Mouse (Mus musculus) neural tube, embryonic 15.5 days (tissue): Measurements from ENCODE around the gene Klhl25. TPM values are rescaled to one million over a fixed set of nuclear protein-coding genes. Genes with fewer than 3 reads are reported as not detected.

ENCODE experiments used
- ATAC-seq: fragments of 200-750 bp; cut with Nextera tagmentation; 2 replicates; pipeline ENCODE4 v1.8.0; 2017; ENCODE audit warnings: mild to moderate bottlenecking, moderate TSS enrichment, moderate library complexity; ENCODE audit not compliant: low FRiP score
- H3K27ac ChIP-seq: fragments of 300-500 bp; sonication (generic); replicated peaks from 2 replicates; pipeline ENCODE4 v1.5.1; 2015; ENCODE audit warnings: mild to moderate bottlenecking, inconsistent platforms
- H3K27me3 ChIP-seq: fragments of 300-500 bp; sonication (generic); replicated peaks from 2 replicates; pipeline ENCODE4 v1.6.1; 2015; ENCODE audit warnings: inconsistent platforms
- H3K36me3 ChIP-seq: fragments of 300-500 bp; sonication (generic); 2 replicates; pipeline ENCODE4 v1.6.1; 2015; ENCODE audit warnings: inconsistent platforms
- H3K4me1 ChIP-seq: fragments of 300-500 bp; sonication (generic); 2 replicates; pipeline ENCODE4 v1.6.1; 2015; ENCODE audit warnings: inconsistent platforms
- H3K4me2 ChIP-seq: fragments of 300-500 bp; sonication (generic); 2 replicates; pipeline ENCODE4 v1.6.1; 2015; ENCODE audit warnings: inconsistent platforms, mild to moderate bottlenecking, moderate library complexity
- H3K4me3 ChIP-seq: fragments of 300-500 bp; sonication (generic); replicated peaks from 2 replicates; pipeline ENCODE4 v1.5.1; 2015; ENCODE audit warnings: mild to moderate bottlenecking, inconsistent platforms
- H3K9ac ChIP-seq: fragments of 300-500 bp; sonication (generic); replicated peaks from 2 replicates; pipeline ENCODE4 v1.6.1; 2015; ENCODE audit warnings: mild to moderate bottlenecking, inconsistent platforms
- H3K9me3 ChIP-seq: fragments of 300-500 bp; sonication (generic); replicated peaks from 2 replicates; pipeline ENCODE4 v1.6.1; 2016; ENCODE audit warnings: inconsistent platforms
- WGBS: fragments of 180-500 bp; shearing (Covaris S2); methylation state at CpG from one replicate; pipeline ENCODE4 v1.1.7; 2015; ENCODE audit warnings: mixed read lengths; 5-methylcytosine and 5-hydroxymethylcytosine counted together
- polyA plus RNA-seq: library from polyadenylated mRNA; unstranded; fragments of >200 nt; fragmentation: Nextera tagmentation; extraction: Ambion mirVana; gene quantifications from 2 replicates; pipeline ENCODE4 v1.2.1, GENCODE M21; 2015

The Klhl25 gene
- polyA plus RNA-seq, 1 experiment from 2014 or later: 22.0 TPM

DNA sequence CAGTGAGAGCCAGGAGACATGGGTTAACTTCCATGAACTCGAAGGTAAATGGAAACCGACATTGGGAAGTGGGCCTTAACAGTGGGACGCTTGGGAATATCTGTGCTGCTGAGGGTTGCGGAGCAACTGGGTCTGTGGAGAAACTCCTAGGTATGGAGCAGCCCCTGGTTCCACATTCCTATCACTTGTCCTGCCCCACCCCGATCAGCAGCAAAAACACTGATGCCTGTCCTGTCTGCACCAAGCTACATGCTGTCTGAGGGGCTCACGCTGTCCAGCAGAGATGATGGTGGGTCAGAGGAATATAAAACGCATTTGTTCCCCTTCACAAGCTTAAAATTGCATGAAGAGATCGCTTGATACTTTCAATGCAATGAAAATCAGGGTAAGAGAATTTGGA, 32.1 kb downstream of the Klhl25 start:
- Histone ChIP-seq H3K4me1 (peaks cover 4% of the 10 kb centered on the region; the same call in 1 of the 2 replicates), H3K4me2 (peak overlapping the region; percentile 36), H3K9me3 (no peaks in the 10 kb centered on the region), H3K36me3 (no peaks in the 10 kb centered on the region), H3K9ac (no peak overlapping the region), H3K4me3 (no peak overlapping the region), H3K27me3 (no peaks in the 10 kb centered on the region), H3K27ac (no peak overlapping the region; the same call in 1 of the 2 replicates)
- ATAC-seq: peak; percentile 60; the same call in 1 of the 2 replicates
- 67% methylated on average over 8 of the region's 8 CpGs for WGBS

DNA sequence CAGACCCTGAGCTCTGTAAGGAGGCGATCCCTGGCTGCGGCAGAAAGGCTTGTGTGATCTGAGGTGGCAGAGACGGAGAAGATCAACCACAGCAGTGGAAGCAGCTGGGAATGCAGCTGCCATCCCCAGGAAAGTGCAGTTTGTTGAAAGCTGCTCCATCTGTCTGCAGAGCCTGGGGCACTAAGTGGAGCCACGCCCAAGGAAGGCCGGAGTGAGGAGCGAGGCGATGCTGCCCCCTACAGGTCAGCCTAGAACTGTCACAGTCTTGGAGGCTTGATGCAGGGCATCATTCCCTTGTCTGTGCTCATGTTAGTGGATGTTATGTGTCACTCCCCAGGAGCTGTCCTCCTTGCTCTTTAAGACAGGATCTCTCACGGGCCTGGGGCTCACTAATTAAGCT, 32.5 kb downstream of the Klhl25 start:
- no peak overlapping the region; the same call in 1 of the 2 replicates for H3K27ac ChIP-seq
- H3K4me2 ChIP-seq: peak overlapping the region; percentile 36
- 7% methylated on average over 8 of the region's 8 CpGs for WGBS
- no peaks in the 10 kb centered on the region for H3K27me3 ChIP-seq
- no peaks in the 10 kb centered on the region for H3K36me3 ChIP-seq
- H3K9ac ChIP-seq: no peak overlapping the region
- H3K4me1 ChIP-seq: peaks cover 4% of the 10 kb centered on the region; the same call in 1 of the 2 replicates
- peak; percentile 86 for ATAC-seq
- no peaks in the 10 kb centered on the region for H3K9me3 ChIP-seq
- no peak overlapping the region for H3K4me3 ChIP-seq

DNA sequence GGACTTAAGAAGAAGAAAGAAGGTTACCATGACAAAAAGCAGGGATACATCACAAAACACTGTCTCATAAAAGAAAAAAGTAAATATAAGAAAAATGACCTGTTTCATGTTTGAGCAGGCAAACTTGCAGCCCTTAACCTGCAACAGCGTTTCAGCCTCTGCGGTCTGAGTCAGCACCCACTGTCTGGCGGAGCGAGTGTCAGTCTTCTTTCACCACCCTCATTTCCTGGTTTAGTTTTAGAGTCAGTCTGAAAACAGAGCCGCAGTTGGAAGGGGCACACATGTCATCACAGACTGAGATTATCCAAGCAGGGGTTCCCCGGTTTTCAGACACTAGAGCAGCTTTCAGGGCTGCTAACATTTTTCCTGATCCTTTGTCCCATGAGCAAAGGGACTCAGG, 33.3 kb downstream of the Klhl25 start:
- 71% methylated on average over 6 of the region's 6 CpGs for WGBS
- ATAC-seq: no peak
- no peaks in the 10 kb centered on the region for H3K27me3 ChIP-seq

DNA sequence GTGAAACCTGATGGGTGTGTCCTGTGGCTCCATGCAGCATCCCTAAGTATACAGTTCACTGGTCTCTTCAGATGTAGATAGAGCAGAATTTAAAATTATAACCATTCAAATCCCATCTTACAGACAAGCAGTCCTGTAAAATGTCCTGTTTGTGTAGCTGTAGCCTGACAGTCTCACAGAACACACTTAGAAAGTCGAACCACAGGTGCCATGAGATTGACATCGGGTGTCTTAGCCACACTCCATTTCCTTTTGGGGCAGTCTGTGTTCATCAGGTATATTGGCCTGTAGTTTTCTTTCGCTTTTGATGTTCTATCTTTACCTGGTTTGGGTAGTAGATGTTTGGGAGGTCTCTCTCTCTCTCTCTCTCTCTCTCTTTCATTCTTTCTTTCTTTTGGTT, 33.7 kb downstream of the Klhl25 start:
- WGBS: 78% methylated on average over 3 of the region's 3 CpGs
- no peak for ATAC-seq
- H3K4me1 ChIP-seq: peaks cover 4% of the 10 kb centered on the region; the same call in 1 of the 2 replicates
- no peak overlapping the region for H3K4me3 ChIP-seq
- no peaks in the 10 kb centered on the region for H3K9me3 ChIP-seq
- H3K27ac ChIP-seq: no peak overlapping the region
- no peaks in the 10 kb centered on the region for H3K27me3 ChIP-seq
- H3K36me3 ChIP-seq: no peaks in the 10 kb centered on the region
- H3K9ac ChIP-seq: no peak overlapping the region
- H3K4me2 ChIP-seq: no peak overlapping the region

More for the DNA sequence above, 33.3 kb downstream of the Klhl25 start:
- H3K4me2 ChIP-seq: no peak overlapping the region
- H3K4me1 ChIP-seq: peaks cover 4% of the 10 kb centered on the region; the same call in 1 of the 2 replicates
- H3K4me3 ChIP-seq: no peak overlapping the region
- no peaks in the 10 kb centered on the region for H3K36me3 ChIP-seq
- H3K27ac ChIP-seq: no peak overlapping the region
- H3K9me3 ChIP-seq: no peaks in the 10 kb centered on the region
- no peak overlapping the region for H3K9ac ChIP-seq

DNA sequence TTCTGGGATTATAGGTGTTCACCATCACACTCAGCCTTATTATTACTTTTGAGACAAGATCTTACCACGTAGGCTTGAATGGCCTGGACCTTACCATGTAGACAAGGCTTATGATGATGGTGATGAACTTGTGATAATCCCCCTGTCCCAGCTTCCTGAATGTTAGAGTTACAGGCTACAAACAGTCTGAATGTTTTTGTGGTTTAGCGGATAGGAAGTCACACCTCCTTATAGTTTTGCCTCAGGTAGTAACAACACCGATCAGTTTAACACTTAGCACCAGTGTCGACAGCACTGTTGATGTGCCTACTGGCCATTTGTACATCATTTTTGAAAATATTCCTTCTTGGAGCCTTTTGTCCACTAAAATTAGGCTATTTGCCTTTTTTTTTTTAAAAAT, 43.4 kb downstream of the Klhl25 start:
- Histone ChIP-seq H3K9me3 (no peaks in the 10 kb centered on the region), H3K4me2 (no peak overlapping the region), H3K27me3 (no peaks in the 10 kb centered on the region), H3K36me3 (no peaks in the 10 kb centered on the region), H3K27ac (no peak overlapping the region), H3K4me1 (no peaks in the 10 kb centered on the region), H3K4me3 (no peak overlapping the region), H3K9ac (no peak overlapping the region)
- WGBS: 89% methylated on average over 4 of the region's 4 CpGs
- no peak for ATAC-seq

DNA sequence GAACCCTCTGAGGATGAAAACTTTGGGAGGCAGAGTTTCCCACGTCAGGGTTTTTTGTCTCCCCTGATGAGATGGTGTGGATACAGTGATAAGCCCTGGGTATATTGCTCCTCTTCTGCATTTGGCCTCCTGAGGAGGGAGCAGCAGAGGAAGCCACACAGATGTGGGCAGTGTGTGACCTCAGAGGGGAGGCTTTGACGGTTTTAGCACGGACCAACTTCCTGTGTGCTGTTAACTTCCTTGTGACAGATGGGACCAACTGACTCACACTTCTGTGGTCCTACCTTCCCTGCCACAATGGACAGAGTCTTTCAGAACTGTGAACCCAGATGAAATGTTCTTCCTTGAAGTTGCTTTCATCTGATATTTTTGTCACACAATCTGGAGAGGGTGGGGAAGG, 44.6 kb downstream of the Klhl25 start:
- Histone ChIP-seq H3K4me2 (no peak overlapping the region), H3K4me1 (no peaks in the 10 kb centered on the region), H3K4me3 (no peak overlapping the region), H3K9me3 (no peaks in the 10 kb centered on the region), H3K9ac (no peak overlapping the region), H3K27ac (no peak overlapping the region), H3K36me3 (no peaks in the 10 kb centered on the region), H3K27me3 (no peaks in the 10 kb centered on the region)
- WGBS: 89% methylated on average over 3 of the region's 3 CpGs
- no peak for ATAC-seq

DNA sequence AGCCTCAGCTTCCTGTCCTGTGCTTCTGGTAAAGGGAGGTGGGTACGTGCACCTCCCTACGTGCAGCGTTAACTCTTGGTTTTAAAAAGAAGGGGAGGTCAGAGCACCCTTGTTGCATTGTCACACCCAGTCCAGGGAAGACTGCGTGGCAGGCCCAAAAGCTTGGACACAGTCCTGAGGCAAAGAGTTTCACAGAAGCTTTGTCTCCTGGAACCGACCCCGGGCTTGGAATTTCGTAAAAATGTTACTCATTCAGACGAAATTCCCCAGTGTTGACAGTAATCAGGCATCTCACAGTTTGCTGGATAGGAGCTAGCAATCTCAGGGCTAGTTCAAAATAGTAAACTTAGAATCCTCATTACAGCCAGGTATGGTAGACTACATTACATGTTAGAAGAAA, 45.6 kb downstream of the Klhl25 start:
- Histone ChIP-seq H3K27me3 (no peaks in the 10 kb centered on the region), H3K36me3 (no peaks in the 10 kb centered on the region), H3K9ac (no peak overlapping the region), H3K4me3 (no peak overlapping the region), H3K27ac (no peak overlapping the region), H3K4me2 (no peak overlapping the region), H3K9me3 (no peaks in the 10 kb centered on the region), H3K4me1 (no peaks in the 10 kb centered on the region)
- WGBS: 91% methylated on average over 8 of the region's 8 CpGs
- ATAC-seq: no peak

DNA sequence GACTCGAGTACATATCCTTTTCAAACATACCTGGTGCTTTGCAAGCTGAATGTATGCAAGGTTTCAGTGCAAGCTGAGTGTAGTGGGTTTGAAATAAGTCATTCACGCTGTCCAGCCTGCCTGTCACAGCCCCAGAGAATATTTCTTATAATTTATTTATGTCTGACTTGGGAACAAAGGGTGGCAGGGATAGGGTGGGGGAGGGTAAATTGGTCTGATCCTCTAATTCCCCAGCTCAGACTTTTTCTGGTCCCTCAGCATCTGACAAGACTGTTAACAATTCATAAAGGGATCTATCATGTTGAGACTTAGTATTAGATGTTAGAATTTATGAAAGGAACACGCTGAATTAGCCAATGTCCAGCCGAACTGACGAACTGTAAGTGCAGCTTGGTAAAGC, 48.9 kb downstream of the Klhl25 start:
- no peaks in the 10 kb centered on the region for H3K9me3 ChIP-seq
- no peaks in the 10 kb centered on the region for H3K36me3 ChIP-seq
- no peaks in the 10 kb centered on the region for H3K27me3 ChIP-seq
- no peaks in the 10 kb centered on the region for H3K4me1 ChIP-seq
- ATAC-seq: no peak
- no peak overlapping the region for H3K4me2 ChIP-seq
- no peak overlapping the region for H3K4me3 ChIP-seq
- no peak overlapping the region for H3K27ac ChIP-seq
- H3K9ac ChIP-seq: no peak overlapping the region
- 81% methylated on average over 5 of the region's 5 CpGs for WGBS

DNA sequence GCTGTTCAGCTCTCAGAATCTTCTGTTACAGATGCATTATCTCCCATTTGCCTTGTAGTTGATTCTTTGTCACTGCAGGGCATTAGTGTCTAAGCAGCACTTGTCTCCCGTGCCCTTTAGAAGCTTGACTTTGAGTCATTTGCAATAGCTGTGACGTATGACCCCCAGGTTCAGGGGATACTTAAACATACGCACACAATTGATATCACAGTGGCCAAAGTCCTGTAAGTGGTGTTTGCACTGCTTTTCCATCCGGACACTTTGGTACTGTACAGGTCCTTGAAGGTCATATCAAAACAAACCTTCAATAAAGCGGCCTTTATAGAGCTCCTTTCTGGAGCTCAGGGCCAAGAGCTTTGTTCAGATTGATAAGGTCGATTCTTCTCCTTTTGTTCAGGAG, 51.0 kb downstream of the Klhl25 start:
- H3K4me1 ChIP-seq: no peaks in the 10 kb centered on the region
- WGBS: 49% methylated on average over 6 of the region's 6 CpGs

DNA sequence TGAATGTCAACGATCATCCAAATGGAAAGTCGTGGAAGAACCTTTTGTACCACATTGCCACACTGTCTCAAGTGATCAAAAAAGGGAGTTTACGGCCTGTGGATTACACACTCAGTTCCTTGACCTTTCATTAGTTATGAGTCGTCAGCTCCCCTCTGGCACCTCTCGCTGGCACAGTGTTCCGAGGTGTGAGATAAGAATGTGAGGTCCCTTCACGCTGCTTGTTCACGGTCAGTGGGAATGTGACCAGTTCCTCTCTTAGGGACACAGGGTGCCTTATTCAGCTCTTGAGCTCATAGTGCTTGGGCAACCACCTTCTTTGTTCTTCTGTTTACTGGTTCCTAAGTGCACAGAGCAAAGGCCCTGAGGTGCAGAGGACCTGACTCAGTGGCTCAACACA, 51.4 kb downstream of the Klhl25 start:
- no peaks in the 10 kb centered on the region for H3K4me1 ChIP-seq
- H3K9ac ChIP-seq: no peak overlapping the region
- H3K27ac ChIP-seq: no peak overlapping the region
- no peak overlapping the region for H3K4me3 ChIP-seq
- ATAC-seq: no peak
- H3K27me3 ChIP-seq: no peaks in the 10 kb centered on the region
- no peaks in the 10 kb centered on the region for H3K9me3 ChIP-seq
- H3K36me3 ChIP-seq: no peaks in the 10 kb centered on the region
- WGBS: 28% methylated on average over 8 of the region's 8 CpGs
- no peak overlapping the region for H3K4me2 ChIP-seq

More for the DNA sequence above, 51.0 kb downstream of the Klhl25 start:
- ATAC-seq: no peak
- Histone ChIP-seq H3K27ac (no peak overlapping the region), H3K4me3 (no peak overlapping the region), H3K4me2 (no peak overlapping the region), H3K27me3 (no peaks in the 10 kb centered on the region), H3K36me3 (no peaks in the 10 kb centered on the region), H3K9me3 (no peaks in the 10 kb centered on the region), H3K9ac (no peak overlapping the region)

DNA sequence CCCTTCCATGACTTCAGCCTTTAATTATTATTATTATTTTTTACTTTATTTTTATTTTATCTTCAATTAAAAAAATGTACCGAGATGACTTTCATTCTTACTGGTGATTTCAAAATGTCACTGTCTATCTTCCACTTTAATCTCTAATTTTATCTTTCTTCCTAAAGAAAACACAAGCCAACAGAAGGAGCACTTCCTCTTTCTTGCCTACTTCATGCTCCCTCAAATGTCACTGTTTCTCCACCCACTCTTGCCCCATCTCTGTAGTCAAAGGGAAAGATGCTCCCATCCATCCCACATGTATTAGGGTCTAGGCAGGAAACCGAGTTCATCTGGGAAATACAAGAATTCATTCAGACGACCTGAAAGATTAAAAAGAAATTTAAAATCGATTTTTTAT, 51.8 kb downstream of the Klhl25 start:
- no peak for ATAC-seq
- Histone ChIP-seq H3K36me3 (no peaks in the 10 kb centered on the region), H3K27me3 (no peaks in the 10 kb centered on the region), H3K9me3 (no peaks in the 10 kb centered on the region), H3K9ac (no peak overlapping the region), H3K4me2 (no peak overlapping the region), H3K4me1 (no peaks in the 10 kb centered on the region), H3K27ac (no peak overlapping the region), H3K4me3 (no peak overlapping the region)
- WGBS: 84% methylated on average over 4 of the region's 4 CpGs

DNA sequence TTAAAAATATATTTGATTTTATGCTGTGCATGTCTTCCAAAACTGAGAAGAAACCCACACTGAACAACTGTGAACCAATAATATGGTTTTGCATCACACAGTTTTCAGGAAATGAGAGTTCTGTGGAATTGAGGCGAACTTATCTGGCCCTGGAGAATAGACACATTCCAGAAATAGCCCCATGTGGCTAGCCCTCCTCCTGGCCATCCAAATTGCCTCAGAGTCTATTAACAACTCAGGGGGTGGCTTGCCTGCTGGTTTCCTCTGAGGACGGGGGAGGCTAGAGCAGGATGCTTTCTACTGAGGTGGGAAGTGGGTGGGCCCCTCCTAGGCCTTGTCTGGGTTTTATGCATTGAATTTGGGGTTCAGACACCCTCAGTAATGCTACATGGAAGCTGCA, 57.0 kb downstream of the Klhl25 start:
- Histone ChIP-seq H3K36me3 (no peaks in the 10 kb centered on the region), H3K27ac (no peak overlapping the region), H3K9me3 (no peaks in the 10 kb centered on the region), H3K4me3 (no peak overlapping the region), H3K4me1 (peaks cover 4% of the 10 kb centered on the region; the same call in 1 of the 2 replicates), H3K27me3 (no peaks in the 10 kb centered on the region), H3K4me2 (no peak overlapping the region), H3K9ac (no peak overlapping the region)
- no peak for ATAC-seq
- 31% methylated on average over 2 of the region's 2 CpGs for WGBS
